Mouse (Mus musculus): ENCODE results near the gene Macc1.

GRCm38 (mm10) chr12:119273605-119274004, 40.5 kb upstream of the Macc1 start:
- TF ChIP-seq EP300 (IDR thresholded peaks at IDR 0.05; ENCODE audit: low read depth) (no peak), CTCF (IDR thresholded peaks at IDR 0.05; ENCODE audit: low read depth) (no peak)
